Mouse (Mus musculus) left cerebral cortex, adult 18-20 months (tissue): ENCODE measurements around the gene Sco1. TPM values are rescaled to one million over a fixed set of nuclear protein-coding genes. Genes with fewer than 3 reads are reported as not detected.
A peak's percentile ranks its signal among the peaks of the same experiment; 100 is the strongest.
"Not testable (repeated sequence)": the region's sequence is repeated elsewhere in the genome, so short reads cannot be mapped to it uniquely, and the experiment has no call there.

ENCODE experiments used
- DNase-seq, 2 experiments: peaks; one replicate each; pipeline ENCODE4 v3.0.0; 2021 to 2022; ENCODE audit warnings: low spot score in 2 of 2, mixed read lengths in 1 of 2
- total RNA-seq, 2 experiments: library from RNA; stranded (reverse); gene quantifications; 2 replicates each; pipeline ENCODE4 v1.2.3; 2021

The Sco1 gene
- total RNA-seq, 2 experiments from 2014 or later: 10.8 TPM

DNA sequence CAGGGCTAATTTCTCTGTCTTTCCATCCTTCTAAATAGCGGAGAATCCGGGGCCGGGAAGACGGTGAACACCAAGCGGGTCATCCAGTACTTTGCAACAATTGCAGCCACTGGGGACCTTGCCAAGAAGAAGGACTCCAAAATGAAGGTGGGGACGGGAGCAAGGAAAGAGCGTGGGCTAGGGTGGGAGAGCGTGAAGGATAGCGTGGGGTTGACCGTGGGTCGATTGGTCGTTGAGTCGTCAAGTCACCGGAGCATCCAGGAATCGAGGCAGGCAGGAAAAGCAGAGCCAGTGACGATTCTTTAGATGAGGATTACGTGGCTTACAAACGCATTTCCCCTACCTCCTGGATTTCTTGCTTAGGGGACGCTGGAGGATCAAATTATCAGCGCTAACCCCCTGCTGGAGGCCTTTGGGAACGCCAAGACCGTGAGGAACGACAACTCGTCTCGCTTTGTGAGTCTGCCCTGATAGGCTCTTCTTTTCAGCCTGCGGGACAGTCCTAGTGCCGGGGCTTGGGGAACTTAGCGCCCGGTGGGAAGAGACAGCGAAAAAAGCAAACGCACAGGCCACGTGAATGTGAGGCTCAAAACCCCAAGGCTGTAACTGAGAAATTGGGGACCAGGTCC is 31.4 kb downstream of the Sco1 start:
- DNase-seq: no peak

DNA sequence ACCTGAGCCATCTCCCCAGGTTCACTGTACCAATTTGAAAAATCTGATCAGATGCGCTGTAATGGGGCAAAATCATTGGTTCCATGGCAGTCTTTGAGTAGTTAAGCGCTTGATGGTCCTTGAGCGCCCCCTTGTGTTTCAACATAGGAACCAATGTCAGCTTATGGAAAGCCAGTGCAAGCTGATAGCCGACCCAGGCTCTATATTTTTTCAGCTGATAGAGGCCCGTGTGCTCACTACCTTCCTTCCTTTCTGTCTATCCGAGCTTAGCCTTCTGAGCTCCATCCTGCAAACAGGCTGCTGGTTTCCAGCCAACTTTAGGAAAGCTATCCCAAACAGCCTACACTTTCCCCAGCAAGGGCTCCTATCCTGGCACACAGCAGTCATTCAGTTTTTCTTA is 33.0 kb downstream of the Sco1 start:
- peak; percentile 75 to 78 for DNase-seq

DNA sequence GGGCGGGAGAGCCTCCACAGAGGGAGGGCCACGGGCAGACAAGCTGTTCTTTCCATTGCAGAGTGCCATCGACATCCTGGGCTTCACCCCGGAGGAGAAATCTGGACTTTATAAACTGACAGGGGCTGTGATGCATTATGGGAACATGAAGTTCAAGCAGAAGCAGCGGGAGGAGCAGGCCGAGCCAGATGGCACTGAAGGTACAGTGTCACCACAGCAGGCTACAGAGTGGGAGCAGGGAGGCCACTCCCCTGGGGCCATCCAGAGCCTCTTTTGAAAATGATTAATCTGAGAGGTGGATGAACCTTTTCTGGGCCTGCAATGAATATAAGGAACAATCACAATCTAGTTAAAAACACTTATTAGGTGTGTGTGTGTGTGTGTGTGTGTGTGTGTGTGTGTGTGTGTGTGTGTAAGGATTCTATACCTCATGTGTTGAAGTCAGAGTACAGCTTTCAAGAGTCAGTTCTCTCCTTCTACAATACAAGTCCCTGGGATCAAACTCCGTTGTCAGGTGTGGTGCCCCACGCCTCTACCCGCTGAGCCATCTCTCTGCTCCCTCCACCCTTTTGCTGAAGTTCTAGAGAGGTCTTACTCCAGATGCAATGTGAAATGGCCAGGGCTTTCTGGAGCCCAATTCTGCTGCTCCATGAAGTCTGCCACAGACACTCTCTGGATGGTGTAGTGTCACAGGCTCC is 34.1 kb downstream of the Sco1 start:
- no peak for DNase-seq

DNA sequence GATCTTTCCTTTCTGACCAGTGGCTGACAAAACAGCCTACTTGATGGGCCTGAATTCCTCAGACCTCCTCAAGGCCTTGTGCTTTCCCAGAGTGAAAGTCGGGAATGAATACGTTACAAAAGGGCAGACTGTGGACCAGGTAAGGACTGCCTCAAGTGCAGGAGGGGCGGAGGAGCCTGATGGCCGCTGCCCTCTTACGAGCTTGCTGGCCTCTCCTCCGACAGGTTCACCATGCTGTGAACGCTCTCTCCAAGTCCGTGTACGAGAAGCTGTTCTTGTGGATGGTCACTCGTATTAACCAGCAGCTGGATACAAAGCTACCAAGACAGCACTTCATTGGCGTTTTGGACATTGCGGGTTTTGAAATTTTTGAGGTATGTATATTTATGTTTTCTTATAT is 34.8 kb downstream of the Sco1 start:
- no peak for DNase-seq

DNA sequence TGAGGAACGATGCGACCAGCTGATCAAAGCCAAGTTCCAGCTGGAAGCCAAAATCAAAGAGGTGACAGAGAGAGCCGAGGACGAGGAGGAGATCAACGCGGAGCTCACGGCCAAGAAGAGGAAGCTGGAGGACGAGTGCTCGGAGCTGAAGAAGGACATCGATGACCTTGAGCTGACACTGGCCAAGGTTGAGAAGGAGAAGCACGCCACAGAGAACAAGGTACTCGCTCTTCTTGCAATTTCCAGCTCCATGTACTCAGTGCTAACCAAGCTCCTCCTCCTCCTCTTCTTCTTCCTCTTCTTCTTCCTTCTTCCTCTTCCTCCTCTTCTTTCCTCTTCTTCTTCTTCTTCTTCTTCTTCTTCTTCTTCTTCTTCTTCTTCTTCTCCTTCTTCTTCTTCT is 39.9 kb downstream of the Sco1 start:
- DNase-seq: not testable (repeated sequence)

DNA sequence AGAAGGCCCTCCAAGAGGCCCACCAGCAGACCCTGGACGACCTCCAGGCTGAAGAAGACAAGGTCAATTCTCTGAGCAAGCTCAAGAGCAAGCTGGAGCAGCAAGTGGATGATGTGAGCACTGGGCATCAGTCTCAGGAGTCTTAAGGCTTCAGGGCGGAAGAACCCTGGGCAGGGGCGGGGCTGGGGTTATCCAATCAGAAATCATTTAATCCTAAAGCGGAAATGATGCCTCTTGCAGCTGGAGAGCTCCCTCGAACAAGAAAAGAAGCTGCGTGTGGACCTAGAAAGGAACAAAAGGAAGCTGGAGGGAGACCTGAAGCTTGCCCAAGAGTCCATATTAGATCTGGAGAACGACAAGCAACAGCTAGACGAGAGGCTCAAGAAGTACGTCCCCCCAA is 40.7 kb downstream of the Sco1 start:
- DNase-seq: no peak

DNA sequence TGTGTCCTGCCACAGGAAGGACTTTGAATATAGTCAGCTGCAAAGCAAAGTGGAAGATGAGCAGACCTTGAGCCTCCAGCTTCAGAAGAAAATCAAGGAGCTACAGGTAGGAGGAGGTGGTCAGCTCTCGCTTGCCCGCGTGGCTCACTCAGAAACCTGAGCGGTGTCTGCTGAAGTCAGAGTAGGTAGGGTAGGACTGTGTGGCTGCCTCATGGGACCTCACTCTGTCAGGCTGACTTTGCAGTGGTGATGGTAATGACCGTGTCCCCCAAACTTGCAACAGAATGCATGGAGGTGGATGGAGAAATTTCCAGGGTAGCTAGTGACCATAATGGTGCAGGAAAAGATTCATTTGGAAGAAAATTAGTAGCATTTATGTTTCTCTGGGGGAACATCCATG is 41.2 kb downstream of the Sco1 start:
- DNase-seq: no peak

DNA sequence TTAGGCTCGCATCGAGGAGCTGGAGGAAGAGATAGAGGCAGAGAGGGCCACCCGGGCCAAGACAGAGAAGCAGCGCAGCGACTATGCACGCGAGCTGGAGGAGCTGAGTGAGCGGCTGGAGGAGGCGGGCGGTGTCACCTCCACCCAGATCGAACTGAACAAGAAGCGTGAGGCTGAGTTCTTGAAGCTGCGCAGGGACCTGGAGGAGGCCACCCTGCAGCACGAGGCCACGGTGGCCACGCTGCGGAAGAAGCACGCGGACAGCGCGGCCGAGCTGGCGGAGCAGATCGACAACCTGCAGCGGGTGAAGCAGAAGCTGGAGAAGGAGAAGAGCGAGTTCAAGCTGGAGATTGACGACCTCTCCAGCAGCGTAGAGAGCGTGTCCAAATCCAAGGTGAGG is 42.0 kb downstream of the Sco1 start:
- DNase-seq: no peak

DNA sequence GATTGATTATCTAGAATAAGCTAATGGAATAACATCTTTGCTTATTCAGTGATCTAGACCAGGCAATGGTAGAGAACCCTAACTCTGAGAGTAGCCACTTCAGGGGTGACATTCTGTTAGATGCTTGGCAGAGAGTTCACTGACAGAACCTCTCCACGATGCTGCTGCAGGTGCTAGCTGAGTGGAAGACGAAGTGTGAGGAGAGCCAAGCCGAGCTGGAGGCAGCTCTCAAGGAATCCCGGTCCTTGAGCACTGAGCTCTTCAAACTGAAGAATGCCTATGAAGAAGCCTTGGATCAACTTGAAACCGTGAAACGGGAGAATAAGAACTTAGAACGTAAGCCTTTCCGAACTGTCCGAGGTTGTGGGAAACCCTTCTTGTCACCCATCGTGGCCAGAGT is 45.2 kb downstream of the Sco1 start:
- no peak for DNase-seq

DNA sequence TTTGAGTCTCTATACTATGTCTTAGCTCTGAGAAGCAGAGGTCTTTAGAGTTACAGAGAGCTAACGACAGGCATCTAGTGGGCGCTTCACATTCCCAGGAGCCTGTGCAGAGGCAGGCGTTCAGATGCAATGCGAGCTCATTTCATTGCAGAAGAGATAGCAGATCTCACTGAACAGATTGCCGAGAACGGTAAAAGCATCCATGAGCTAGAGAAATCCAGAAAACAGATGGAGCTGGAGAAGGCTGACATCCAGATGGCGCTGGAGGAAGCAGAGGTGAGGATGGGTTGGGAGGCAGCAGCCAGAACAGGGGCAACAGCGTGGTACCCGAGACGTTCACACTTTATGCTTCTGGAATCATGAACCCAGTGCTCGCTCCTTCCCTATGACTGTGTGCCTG is 46.0 kb downstream of the Sco1 start:
- peak; percentile 36 to 60 for DNase-seq

DNA sequence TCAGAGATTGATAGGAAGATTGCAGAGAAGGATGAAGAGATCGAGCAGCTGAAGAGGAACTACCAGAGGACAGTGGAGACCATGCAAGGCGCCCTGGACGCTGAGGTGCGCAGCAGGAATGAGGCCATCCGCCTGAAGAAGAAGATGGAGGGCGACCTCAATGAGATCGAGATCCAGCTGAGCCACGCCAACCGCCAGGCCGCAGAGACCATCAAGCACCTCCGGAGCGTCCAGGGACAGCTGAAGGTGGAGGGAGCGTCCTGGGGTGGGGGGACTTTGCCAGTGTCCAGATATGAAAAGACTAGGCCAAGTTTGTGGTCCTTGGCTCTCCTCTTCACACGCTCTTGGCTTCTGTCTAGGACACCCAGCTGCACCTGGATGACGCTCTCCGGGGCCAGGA is 46.8 kb downstream of the Sco1 start:
- no peak for DNase-seq

DNA sequence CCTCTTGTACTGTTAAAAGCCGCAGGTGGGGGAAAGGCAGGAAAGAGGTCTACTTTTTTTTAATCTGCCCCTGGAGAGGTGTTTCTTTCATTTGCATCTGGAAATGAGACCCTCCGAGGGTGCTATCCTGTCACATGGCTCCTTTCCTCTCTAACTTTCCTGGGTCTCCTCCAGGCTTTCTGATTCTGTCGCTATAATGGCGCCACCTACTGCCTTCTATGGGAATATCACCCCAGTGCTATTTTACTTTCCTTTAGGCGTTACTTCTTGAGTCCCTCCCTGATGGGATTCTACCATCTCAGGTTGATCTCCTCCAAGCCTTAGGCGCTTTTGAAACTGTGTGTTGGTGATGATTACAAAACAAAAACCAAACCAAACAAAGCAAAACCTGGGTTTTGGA is 47.7 kb downstream of the Sco1 start:
- peak in 1 of 2 experiments; percentile 43 for DNase-seq

DNA sequence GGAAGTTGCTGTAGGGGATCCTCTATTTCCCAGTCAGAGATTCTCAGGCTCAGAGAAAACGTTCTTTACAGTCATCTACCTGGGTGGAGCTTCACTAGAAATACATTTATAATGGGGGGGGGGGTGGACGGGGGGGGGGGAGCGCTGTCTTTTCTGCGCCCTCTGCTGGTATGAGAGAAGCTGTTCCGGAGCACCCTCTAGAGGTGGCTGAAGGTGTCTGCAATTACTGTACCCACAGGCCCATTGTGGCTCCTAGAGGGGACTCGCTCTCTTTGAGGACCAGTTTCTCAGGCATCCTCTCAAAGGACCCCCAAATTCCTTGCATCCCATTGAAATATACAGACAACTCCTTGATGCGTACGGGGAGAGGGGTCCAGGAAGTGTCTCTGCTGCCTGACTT is 49.2 kb downstream of the Sco1 start:
- peak; percentile 67 to 70 for DNase-seq

DNA sequence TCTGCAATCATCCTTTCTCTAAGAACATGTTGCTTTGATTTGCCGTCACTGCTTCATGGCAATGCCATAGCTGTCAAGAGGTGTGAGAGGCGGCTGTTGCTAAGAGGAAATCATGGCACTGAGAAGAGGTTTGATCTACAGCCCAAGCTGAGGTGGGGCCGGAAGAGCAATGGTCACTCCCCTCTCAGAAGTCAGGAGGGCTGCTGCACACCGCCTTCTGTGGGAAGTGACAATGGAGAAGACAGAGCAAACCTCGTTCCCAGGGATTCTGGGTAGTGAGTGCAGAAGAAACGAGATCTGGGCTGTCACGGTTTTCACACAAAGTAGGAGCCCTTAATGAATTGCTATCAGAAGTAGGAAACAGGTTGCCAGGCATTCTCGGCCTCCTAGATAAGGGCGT is 50.8 kb downstream of the Sco1 start:
- DNase-seq: no peak

DNA sequence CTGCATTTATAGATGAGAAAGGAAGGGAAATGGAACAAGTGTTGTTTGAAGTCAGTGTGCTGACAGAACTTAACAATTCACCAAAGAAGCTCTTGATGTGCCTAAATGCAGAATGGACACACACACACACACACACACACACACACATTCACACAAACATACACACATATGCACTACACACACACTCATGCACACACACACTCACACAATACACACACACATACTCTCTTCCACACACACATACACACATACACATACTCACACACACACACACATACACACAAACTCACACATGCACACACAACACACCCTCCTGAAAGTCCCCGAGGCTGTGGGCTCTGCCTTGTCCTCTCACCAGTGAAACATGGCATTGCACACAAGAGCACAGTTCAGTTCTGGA is 51.8 kb downstream of the Sco1 start:
- no peak for DNase-seq

DNA sequence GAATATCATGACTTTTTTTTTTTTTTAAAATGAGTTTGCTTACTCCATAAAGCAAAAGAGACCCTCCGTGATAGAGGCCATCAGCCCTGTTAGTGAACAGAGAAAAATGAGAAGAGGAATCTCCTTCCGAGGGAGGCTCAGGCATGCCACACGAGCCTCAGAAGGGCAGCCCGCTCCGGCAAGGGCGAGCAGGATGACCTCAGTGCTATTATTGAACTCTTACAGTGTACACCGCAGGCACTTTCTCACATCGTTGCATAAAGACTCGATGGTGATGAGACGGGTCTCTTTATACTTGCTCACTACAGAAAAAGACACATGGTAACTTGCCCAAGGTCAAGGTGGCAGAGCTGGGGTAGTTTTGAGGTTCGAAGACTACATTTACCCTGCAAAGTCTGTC is 52.2 kb downstream of the Sco1 start:
- no peak for DNase-seq

DNA sequence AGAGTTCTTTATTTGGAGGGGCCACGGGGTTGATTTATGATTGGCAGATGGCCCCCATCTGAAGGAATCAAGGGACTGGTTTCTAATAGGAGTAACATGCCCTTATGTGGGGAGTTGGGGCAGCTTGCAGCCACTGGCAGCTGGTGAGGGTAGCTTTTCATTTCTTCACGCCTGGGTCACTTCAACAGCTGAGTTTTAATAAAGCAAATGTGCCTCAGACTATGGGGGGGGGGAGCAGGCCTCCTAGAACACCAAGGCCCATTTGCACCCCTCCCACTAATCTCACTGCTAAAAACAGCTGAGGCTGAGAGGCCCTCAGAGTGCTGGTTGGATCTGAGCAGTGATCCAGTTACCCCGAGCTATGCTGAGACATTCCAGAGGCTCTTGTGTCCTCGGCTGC is 53.2 kb downstream of the Sco1 start:
- DNase-seq: no peak

DNA sequence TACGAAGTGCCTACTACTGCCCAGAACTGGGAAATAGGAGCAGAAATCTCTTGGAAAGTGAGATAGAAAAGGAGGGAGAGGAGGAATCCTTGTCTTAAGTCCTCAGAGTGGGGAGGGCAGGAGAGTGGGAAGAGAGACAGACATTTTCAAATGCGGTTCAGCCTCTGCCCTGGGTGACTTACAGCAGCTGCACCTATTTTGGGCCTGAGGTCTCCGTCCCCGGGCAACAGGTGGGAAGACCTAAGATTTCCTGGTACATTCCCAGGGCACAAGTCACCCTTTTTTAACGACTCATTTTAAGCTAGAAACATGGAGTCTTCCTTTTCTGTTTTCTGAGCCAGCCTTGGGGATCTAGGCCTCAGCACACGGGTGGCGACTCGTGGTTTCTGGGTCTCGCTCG is 54.5 kb downstream of the Sco1 start:
- DNase-seq: no peak

DNA sequence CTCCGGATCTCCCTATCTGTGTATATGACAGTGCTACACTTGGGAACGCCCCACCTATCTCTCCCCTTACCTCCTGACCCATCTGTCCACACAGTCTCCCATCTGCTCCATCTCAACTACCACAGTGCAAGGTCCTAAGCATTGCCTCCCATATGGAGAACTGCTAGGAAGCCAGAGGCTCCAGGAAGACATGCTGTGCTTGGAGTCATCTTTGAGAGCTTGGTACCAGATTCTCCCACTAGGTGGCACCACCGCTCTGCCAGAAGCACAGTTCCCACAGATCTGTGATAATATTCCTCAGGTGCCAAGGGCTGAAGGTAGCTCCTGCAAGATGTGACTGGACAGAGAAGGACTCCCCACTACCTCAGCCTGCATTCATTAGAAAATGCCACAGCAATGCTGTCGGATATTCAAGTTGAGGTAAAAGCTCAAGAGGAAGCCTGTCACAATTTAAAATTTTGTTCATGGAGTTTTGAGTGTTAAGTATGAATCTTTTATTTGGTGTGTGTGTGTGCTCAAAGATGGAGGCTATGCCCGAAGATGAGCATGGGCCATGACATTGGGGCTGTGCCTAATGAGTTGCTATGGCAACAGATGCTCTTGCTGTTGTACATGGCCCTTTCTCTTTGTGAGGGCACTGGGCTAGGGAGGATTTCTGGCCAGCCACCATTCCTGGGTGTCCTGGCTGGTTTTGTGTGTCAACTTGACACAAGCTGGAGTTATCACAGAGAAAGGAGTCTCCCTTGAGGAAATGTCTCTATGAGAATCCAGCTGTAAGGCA is 57.9 kb downstream of the Sco1 start:
- peak; percentile 86 to 92 for DNase-seq

DNA sequence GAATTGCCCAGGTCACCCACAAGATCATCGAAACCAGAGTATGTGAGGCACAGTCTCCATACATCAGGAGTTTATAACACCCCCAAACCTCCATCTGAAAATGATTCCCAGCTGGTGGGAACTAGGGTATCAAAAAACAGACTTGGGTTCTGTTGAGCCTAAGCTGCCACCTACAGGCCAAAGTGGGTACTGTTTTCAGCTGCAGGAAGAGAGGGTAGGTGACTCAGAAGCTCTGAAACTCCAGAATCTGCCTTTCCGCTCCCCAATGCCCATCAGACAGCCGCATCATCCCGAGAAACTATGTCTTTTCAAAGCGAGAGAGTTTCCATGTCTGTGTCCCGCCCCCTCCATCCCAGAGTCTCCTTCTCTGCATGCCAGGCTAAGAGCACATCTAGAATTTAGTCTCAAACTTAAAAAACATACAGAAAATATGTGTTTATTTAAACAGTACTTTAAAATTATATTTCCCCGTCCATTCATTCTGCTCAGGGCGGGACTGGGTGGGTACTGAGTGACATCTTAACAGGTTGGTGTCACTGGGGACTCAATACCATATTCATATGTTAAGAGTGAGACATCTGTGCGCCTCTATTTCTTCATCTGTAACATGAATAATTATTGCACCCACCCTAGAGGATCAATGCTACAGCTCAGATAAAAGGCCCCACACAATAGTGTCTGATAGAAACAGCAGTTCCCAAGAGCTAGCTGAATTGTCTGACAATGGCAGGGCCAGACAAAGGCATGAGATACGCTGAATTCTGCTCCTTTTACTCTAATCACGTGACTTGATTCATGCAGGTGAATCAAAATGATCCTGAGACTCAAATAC is 59.8 kb downstream of the Sco1 start:
- peak; percentile 68 to 84 for DNase-seq

DNA sequence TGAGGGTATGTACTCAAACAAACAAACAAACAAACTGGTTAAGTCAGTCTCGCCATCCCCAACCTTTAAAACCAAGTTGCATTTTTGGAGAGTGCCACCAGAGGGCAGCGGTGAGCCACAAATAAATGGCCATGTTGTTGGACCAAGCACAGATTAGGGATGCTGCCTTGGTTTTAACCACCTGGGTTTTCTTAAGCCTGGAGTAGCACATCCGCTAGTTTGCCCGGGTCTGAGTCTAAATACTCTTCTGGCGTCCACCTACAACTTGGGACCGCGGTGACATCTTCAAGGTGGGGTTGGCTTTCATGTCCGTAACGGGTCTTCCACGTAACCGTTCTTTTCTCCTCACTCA is 60.4 kb downstream of the Sco1 start:
- DNase-seq: peak; percentile 73 to 87

DNA sequence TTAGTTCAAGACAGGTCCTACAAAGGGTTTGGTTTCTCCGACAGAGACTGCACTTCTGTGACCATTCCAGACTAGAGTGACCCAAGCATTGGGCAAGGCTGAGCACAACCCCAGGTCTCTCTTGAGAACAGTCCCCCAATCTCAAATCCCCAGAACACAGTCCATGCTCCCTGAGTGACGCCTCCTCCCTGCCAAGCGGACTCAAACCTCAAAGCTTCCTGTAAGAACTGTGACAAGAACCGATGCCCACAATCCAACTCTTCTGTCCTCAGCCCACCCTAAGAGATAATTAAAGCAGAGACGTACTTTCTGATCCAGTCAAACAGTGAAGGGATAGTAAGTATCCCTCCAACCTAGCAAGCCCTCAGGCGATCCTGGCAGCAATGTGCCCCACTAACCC is 60.9 kb downstream of the Sco1 start:
- DNase-seq: no peak
